Mouse (Mus musculus): ENCODE data around the gene Cdh16. TPM values are rescaled to one million over a fixed set of nuclear protein-coding genes. Genes with fewer than 3 reads are reported as not detected.

Cdh16 gene
- polyA plus RNA-seq, 1 experiment from 2014 or later = not detected

DNA sequence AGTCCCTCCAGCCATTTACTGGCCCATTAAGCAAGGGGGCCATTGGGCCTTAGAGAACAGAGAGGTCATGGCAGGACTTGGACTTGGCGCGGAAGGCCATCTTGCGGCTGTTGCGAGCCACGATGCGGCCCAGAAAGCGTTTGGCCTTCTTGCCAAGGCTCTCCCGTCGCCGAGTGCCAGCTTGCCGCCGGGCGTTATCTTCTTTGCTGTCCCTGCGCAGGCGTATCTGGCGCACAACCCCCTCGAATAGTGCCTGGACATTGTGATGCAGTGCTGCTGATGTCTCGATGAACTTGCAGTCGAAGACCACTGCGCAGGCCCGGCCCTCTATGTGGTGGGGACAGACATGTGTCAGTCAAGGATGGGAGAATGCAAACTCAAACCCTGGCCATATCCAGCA lies 4.2 kb upstream of the Cdh16 start:
- Histone ChIP-seq H3K9ac (replicated peaks; ENCODE audit: low read depth, low read length) (no peak overlapping the region), H3K27me3 (ENCODE audit: control insufficient read depth, insufficient read depth, low read length) (peaks cover 2% of the 10 kb centered on the region; the same call in 1 of the 2 replicates), H3K4me2 (ENCODE audit: low read depth, low read length) (no peak overlapping the region), H3K36me3 (ENCODE audit: control insufficient read depth, insufficient read depth, low read length) (no peaks in the 10 kb centered on the region), H3K4me1 (ENCODE audit: control insufficient read depth, insufficient read depth, low read length) (peaks cover 5% of the 10 kb centered on the region; the same call in 1 of the 2 replicates), H3K4me3 (ENCODE audit: low read depth, low read length) (no peak overlapping the region), H3K27ac (ENCODE audit: low read depth, low read length) (no peak overlapping the region), H3K9me3 (ENCODE audit: control insufficient read depth, low read length) (no peaks in the 10 kb centered on the region)
- no peak for ATAC-seq (ENCODE audit: low read depth)
- 96% methylated on average over 21 of the region's 21 CpGs for WGBS

- peaks cover 5% of the 10 kb centered on the region; the same call in 1 of the 2 replicates for H3K4me1 ChIP-seq (ENCODE audit: control insufficient read depth, insufficient read depth, low read length)
- ATAC-seq (ENCODE audit: low read depth) = no peak
- H3K4me2 ChIP-seq (ENCODE audit: low read depth, low read length) = no peak overlapping the region
- no peaks in the 10 kb centered on the region for H3K36me3 ChIP-seq (ENCODE audit: control insufficient read depth, insufficient read depth, low read length)
- WGBS = 79% methylated on average over 4 of the region's 4 CpGs
- H3K9me3 ChIP-seq (ENCODE audit: control insufficient read depth, low read length) = no peaks in the 10 kb centered on the region
- H3K4me3 ChIP-seq (ENCODE audit: low read depth, low read length) = no peak overlapping the region
- H3K27ac ChIP-seq (ENCODE audit: low read depth, low read length) = no peak overlapping the region
- H3K9ac ChIP-seq (replicated peaks; ENCODE audit: low read depth, low read length) = no peak overlapping the region
- H3K27me3 ChIP-seq (ENCODE audit: control insufficient read depth, insufficient read depth, low read length) = peaks cover 2% of the 10 kb centered on the region; the same call in 1 of the 2 replicates
Observed at GRCm38 (mm10) chr8:104627065-104627740, 3.0 kb upstream of the Cdh16 start.

DNA sequence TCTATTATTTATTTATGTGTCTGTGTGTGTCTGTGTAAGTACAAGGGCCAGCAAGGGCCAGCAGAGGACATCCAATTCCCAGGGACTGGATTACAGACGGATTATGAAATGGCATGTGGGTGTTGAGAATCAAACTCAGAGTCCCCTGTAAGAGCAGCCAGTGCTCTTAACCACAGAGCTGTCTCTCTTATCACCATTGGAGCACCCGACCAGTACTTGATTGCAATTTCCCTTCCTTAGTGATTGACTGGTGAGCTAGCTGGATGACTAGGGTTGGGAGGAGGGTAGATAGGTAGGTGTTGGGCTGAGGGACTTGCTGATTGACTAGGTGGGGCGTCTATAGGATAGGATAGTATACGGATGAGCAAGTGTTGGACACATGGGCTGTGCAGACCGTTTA lies 3.4 kb downstream of the Cdh16 start:
- Histone ChIP-seq H3K27ac (ENCODE audit: low read depth, low read length) (no peak overlapping the region), H3K9me3 (ENCODE audit: control insufficient read depth, low read length) (no peaks in the 10 kb centered on the region), H3K4me2 (ENCODE audit: low read depth, low read length) (no peak overlapping the region), H3K27me3 (ENCODE audit: control insufficient read depth, insufficient read depth, low read length) (no peaks in the 10 kb centered on the region), H3K36me3 (ENCODE audit: control insufficient read depth, insufficient read depth, low read length) (no peaks in the 10 kb centered on the region), H3K4me1 (ENCODE audit: control insufficient read depth, insufficient read depth, low read length) (no peaks in the 10 kb centered on the region), H3K4me3 (ENCODE audit: low read depth, low read length) (no peak overlapping the region), H3K9ac (replicated peaks; ENCODE audit: low read depth, low read length) (no peak overlapping the region)
- ATAC-seq (ENCODE audit: low read depth) = no peak
- WGBS = 75% methylated on average over 5 of the region's 5 CpGs

DNA sequence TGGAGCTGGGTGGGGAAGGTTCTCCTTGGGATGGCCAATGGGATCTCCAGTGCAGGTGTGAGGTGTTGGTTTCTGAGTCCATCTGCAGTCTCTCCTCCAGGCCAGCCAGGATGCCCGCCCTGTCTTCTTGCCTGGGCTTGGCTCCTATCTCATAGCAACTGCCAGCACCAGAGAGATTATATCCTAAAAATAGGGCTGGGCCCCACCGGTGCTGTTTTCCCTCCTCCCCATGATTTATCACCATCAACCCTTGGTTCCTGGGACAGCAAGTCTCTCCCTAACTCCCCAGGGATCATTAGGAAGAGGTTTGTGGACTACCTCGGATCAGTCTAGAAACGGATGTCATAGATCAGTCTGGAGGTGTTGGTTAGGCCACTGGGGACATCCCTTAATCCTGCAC lies 11.1 kb downstream of the Cdh16 start:
- Histone ChIP-seq H3K9me3 (ENCODE audit: control insufficient read depth, low read length) (no peaks in the 10 kb centered on the region), H3K27me3 (ENCODE audit: control insufficient read depth, insufficient read depth, low read length) (no peaks in the 10 kb centered on the region), H3K4me3 (ENCODE audit: low read depth, low read length) (no peak overlapping the region), H3K4me2 (ENCODE audit: low read depth, low read length) (no peak overlapping the region), H3K27ac (ENCODE audit: low read depth, low read length) (no peak overlapping the region), H3K4me1 (ENCODE audit: control insufficient read depth, insufficient read depth, low read length) (no peaks in the 10 kb centered on the region), H3K36me3 (ENCODE audit: control insufficient read depth, insufficient read depth, low read length) (no peaks in the 10 kb centered on the region), H3K9ac (replicated peaks; ENCODE audit: low read depth, low read length) (no peak overlapping the region)
- ATAC-seq (ENCODE audit: low read depth) = no peak
- 86% methylated on average over 4 of the region's 4 CpGs for WGBS

- Histone ChIP-seq H3K9ac (replicated peaks; ENCODE audit: low read depth, low read length) (no peak overlapping the region), H3K4me2 (ENCODE audit: low read depth, low read length) (no peak overlapping the region), H3K27me3 (ENCODE audit: control insufficient read depth, insufficient read depth, low read length) (no peaks in the 10 kb centered on the region), H3K4me3 (ENCODE audit: low read depth, low read length) (no peak overlapping the region), H3K4me1 (ENCODE audit: control insufficient read depth, insufficient read depth, low read length) (no peaks in the 10 kb centered on the region), H3K9me3 (ENCODE audit: control insufficient read depth, low read length) (no peaks in the 10 kb centered on the region), H3K27ac (ENCODE audit: low read depth, low read length) (no peak overlapping the region), H3K36me3 (ENCODE audit: control insufficient read depth, insufficient read depth, low read length) (no peaks in the 10 kb centered on the region)
- no peak for ATAC-seq (ENCODE audit: low read depth)
- WGBS = 70% methylated on average over 4 of the region's 4 CpGs
Observed at GRCm38 (mm10) chr8:104611613-104612012, 12.6 kb downstream of the Cdh16 start.

DNA sequence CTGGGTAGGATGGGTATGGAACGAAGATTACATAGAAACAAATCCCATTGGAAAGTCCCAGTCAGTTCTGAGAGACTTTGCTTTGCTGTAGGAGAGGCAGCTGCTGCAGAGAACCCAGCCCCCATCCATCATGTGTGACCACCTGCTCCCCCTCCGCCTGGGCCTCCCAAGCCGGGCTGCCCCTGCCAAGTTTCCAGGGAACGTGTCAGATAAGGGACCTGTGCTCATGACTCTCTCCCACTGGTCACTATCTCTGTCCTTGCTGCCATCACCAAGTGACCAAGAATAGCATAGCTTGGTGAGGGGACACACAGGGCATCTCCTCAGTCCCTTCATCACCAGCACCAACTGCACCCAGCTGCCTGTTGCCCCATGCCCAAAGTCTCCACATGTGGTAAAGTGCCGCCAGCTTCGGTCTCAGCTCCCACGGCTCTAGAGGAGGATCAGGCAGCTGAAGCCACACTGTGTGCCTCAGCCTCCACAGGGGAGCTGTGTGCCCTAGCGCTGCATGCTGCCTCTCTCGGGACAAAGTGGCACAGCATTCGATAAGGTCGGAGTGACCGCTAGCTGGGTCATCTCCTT lies 13.9 kb downstream of the Cdh16 start:
- H3K36me3 ChIP-seq (ENCODE audit: control insufficient read depth, insufficient read depth, low read length) = no peaks in the 10 kb centered on the region

GRCm38 (mm10) chr8:104609222-104609621 lies 15.0 kb downstream of the Cdh16 start:
- Histone ChIP-seq H3K4me2 (ENCODE audit: low read depth, low read length) (no peak overlapping the region), H3K36me3 (ENCODE audit: control insufficient read depth, insufficient read depth, low read length) (no peaks in the 10 kb centered on the region), H3K27me3 (ENCODE audit: control insufficient read depth, insufficient read depth, low read length) (no peaks in the 10 kb centered on the region), H3K4me1 (ENCODE audit: control insufficient read depth, insufficient read depth, low read length) (no peaks in the 10 kb centered on the region), H3K9me3 (ENCODE audit: control insufficient read depth, low read length) (no peaks in the 10 kb centered on the region), H3K9ac (replicated peaks; ENCODE audit: low read depth, low read length) (no peak overlapping the region), H3K4me3 (ENCODE audit: low read depth, low read length) (no peak overlapping the region), H3K27ac (ENCODE audit: low read depth, low read length) (no peak overlapping the region)
- ATAC-seq (ENCODE audit: low read depth) = no peak
- 83% methylated on average over 8 of the region's 8 CpGs for WGBS

More for the DNA sequence above, 13.9 kb downstream of the Cdh16 start:
- no peaks in the 10 kb centered on the region for H3K27me3 ChIP-seq (ENCODE audit: control insufficient read depth, insufficient read depth, low read length)
- ATAC-seq (ENCODE audit: low read depth) = no peak
- no peak overlapping the region for H3K4me2 ChIP-seq (ENCODE audit: low read depth, low read length)
- H3K9me3 ChIP-seq (ENCODE audit: control insufficient read depth, low read length) = no peaks in the 10 kb centered on the region
- no peaks in the 10 kb centered on the region for H3K4me1 ChIP-seq (ENCODE audit: control insufficient read depth, insufficient read depth, low read length)
- no peak overlapping the region for H3K27ac ChIP-seq (ENCODE audit: low read depth, low read length)
- H3K4me3 ChIP-seq (ENCODE audit: low read depth, low read length) = no peak overlapping the region
- no peak overlapping the region for H3K9ac ChIP-seq (replicated peaks; ENCODE audit: low read depth, low read length)
- 81% methylated on average over 12 of the region's 12 CpGs for WGBS

DNA sequence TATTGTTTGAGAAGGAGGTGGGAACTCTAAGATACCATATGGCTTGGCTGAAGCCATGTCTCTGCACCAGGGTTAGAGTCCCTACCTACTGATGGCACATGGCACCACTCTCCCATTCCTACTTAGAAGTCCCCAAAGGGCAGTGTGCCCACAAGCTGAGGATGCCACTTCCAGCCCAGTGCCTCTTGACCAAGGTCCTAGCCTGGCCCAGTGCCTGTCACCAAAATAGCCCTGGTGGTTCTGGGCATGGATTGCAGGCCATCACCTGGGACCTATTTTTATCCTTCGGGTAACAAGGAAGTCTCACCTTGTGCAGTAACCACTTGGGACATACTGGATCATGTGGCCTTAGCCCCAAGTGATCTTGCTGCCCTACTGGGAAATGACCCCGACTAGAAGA lies 16.3 kb downstream of the Cdh16 start:
- Histone ChIP-seq H3K4me1 (ENCODE audit: control insufficient read depth, insufficient read depth, low read length) (no peaks in the 10 kb centered on the region), H3K4me2 (ENCODE audit: low read depth, low read length) (no peak overlapping the region), H3K4me3 (ENCODE audit: low read depth, low read length) (no peak overlapping the region), H3K9ac (replicated peaks; ENCODE audit: low read depth, low read length) (no peak overlapping the region), H3K27ac (ENCODE audit: low read depth, low read length) (no peak overlapping the region), H3K9me3 (ENCODE audit: control insufficient read depth, low read length) (no peaks in the 10 kb centered on the region), H3K27me3 (ENCODE audit: control insufficient read depth, insufficient read depth, low read length) (no peaks in the 10 kb centered on the region), H3K36me3 (ENCODE audit: control insufficient read depth, insufficient read depth, low read length) (no peaks in the 10 kb centered on the region)
- ATAC-seq (ENCODE audit: low read depth) = no peak
- 84% methylated on average over 2 of the region's 2 CpGs for WGBS

GRCm38 (mm10) chr8:104606329-104606728 lies 17.9 kb downstream of the Cdh16 start:
- Histone ChIP-seq H3K27ac (ENCODE audit: low read depth, low read length) (no peak overlapping the region), H3K4me1 (ENCODE audit: control insufficient read depth, insufficient read depth, low read length) (no peaks in the 10 kb centered on the region), H3K9ac (replicated peaks; ENCODE audit: low read depth, low read length) (no peak overlapping the region), H3K9me3 (ENCODE audit: control insufficient read depth, low read length) (no peaks in the 10 kb centered on the region), H3K4me2 (ENCODE audit: low read depth, low read length) (no peak overlapping the region), H3K27me3 (ENCODE audit: control insufficient read depth, insufficient read depth, low read length) (no peaks in the 10 kb centered on the region), H3K4me3 (ENCODE audit: low read depth, low read length) (no peak overlapping the region), H3K36me3 (ENCODE audit: control insufficient read depth, insufficient read depth, low read length) (no peaks in the 10 kb centered on the region)
- WGBS = 55% methylated on average over 6 of the region's 6 CpGs
- no peak for ATAC-seq (ENCODE audit: low read depth)
